Mouse (Mus musculus) stomach, postnatal 0 days (tissue): ENCODE measurements at regions not wholly inside any gene's neighbourhood (a gene's known extent, or its start where the extent isn't known, plus 50 kb on each side); places are given as distances from the start of the nearest gene placed in this dataset.

Experiments used
- CTCF ChIP-seq: IDR thresholded peaks from 2 replicates; pipeline ENCODE4 v1.5.1; 2016; ENCODE audit warnings: antibody characterized with exemption, low read depth, mild to moderate bottlenecking, moderate library complexity
- EP300 ChIP-seq: optimal IDR thresholded peaks from 2 replicates; pipeline ENCODE3; 2016; ENCODE audit warnings: antibody characterized with exemption

GRCm38 (mm10) chr14:18983901-18984300 lies 89.8 kb upstream of the Ube2e2 start:
- TF ChIP-seq CTCF, result no peak
- TF ChIP-seq EP300, result no peak
